Mouse (Mus musculus) forebrain, embryonic 11.5 days (tissue): Measurements from ENCODE around the gene Ercc1. TPM values are rescaled to one million over a fixed set of nuclear protein-coding genes. Genes with fewer than 3 reads are reported as not detected.

Experiments used
- ATAC-seq: fragments of 200-750 bp; cut with Nextera tagmentation; replicated peaks from 2 replicates; pipeline ENCODE4 v1.8.0; 2017; ENCODE audit warnings: moderate TSS enrichment; ENCODE audit not compliant: low FRiP score
- DNase-seq: peaks from one replicate; pipeline ENCODE4 v3.0.0-alpha.2; 2017; ENCODE audit warnings: low spot score
- H3K27ac ChIP-seq: fragments of 300-500 bp; sonication (generic); 2 replicates; pipeline ENCODE4 v1.5.1; 2014; ENCODE audit warnings: low read depth, low read length
- H3K27me3 ChIP-seq: fragments of 300-500 bp; sonication (generic); 2 replicates; pipeline ENCODE4 v1.6.1; 2014; ENCODE audit warnings: mild to moderate bottlenecking, low read length, mixed read lengths; ENCODE audit not compliant: control insufficient read depth, insufficient read depth
- H3K36me3 ChIP-seq: fragments of 300-500 bp; sonication (generic); 2 replicates; pipeline ENCODE4 v1.6.1; 2014; ENCODE audit warnings: mild to moderate bottlenecking, low read length, moderate library complexity, mixed read lengths; ENCODE audit not compliant: control insufficient read depth, insufficient read depth
- H3K4me1 ChIP-seq: fragments of 300-500 bp; sonication (generic); replicated peaks from 2 replicates; pipeline ENCODE4 v1.6.1; 2014; ENCODE audit warnings: low read length, mixed read lengths; ENCODE audit not compliant: control insufficient read depth, insufficient read depth
- H3K4me2 ChIP-seq: fragments of 300-500 bp; sonication (generic); 2 replicates; pipeline ENCODE4 v1.6.1; 2014; ENCODE audit warnings: low read depth, mild to moderate bottlenecking, low read length, moderate library complexity, mixed read lengths; ENCODE audit not compliant: severe bottlenecking
- H3K4me3 ChIP-seq: fragments of 300-500 bp; sonication (generic); 2 replicates; pipeline ENCODE4 v1.5.1; 2014; ENCODE audit warnings: low read depth, low read length
- H3K9ac ChIP-seq: fragments of 300-500 bp; sonication (generic); 2 replicates; pipeline ENCODE4 v1.6.1; 2014; ENCODE audit warnings: low read length
- H3K9me3 ChIP-seq: fragments of 300-500 bp; sonication (generic); 2 replicates; pipeline ENCODE4 v1.6.1; 2016; ENCODE audit warnings: low read length, mixed read lengths; ENCODE audit not compliant: control insufficient read depth
- WGBS: fragments of 180-500 bp; shearing (Covaris S2); extraction: QIAGEN DNeasy Blood & Tissue Kit; methylation state at CpG from one replicate; pipeline ENCODE4 v1.1.7; 2014; 5-methylcytosine and 5-hydroxymethylcytosine counted together
- polyA plus RNA-seq: library from polyadenylated mRNA; unstranded; fragments of >200 nt; fragmentation: Nextera tagmentation; extraction: Ambion mirVana; gene quantifications from 2 replicates; pipeline ENCODE4 v1.2.1, GENCODE M21; 2014

Gene Ercc1
- polyA plus RNA-seq, 1 experiment from 2014 or later, result 94.4 TPM

DNA sequence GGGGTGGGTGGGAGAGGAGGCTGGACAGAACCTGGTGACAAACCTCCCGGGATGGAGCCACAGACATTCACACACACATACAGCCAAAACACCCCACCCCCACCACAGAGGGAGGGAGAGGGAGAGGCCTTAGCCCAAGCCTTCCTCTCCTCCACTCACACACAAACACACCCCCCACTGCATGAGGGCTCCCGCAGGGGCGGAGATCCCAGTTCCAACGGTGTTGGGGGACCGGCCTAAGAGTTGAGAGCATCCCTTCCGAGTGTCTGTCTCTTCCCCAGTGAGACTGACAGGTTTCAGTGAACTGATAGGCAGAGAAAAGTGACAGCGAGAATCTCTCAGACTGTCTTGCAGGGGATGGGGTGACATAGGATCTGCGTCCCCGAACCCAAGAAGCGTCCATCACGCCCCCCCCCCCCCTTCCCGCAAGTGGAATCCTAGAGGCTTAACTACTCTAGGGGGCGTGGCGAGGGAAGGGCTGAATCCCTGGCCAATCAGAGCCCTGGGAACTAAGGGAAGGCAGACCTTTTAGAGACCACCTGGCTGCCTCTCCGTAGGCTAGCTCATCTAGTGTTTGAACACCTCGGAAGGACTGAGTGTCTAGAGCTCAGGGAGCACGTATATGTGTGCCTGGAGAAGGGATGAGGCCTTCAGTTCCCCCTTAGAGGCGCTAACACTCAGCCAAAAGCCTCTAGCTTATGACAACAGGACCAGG is 36.7 kb upstream of the Ercc1 start:
- H3K4me1 ChIP-seq, result peaks cover 11% of the 10 kb centered on the region; the same call in 1 of the 2 replicates
- peak overlapping the region; percentile 51 for H3K4me3 ChIP-seq
- peak overlapping the region; percentile 94 for H3K4me2 ChIP-seq
- H3K27ac ChIP-seq, result no peak overlapping the region
- H3K9me3 ChIP-seq, result no peaks in the 10 kb centered on the region
- peak; percentile 75 for DNase-seq
- no peaks in the 10 kb centered on the region for H3K36me3 ChIP-seq
- 1% methylated on average over 18 of the region's 18 CpGs for WGBS
- ATAC-seq, result peak; percentile 39
- H3K27me3 ChIP-seq, result peaks cover 43% of the 10 kb centered on the region
- H3K9ac ChIP-seq, result peak overlapping the region; percentile 36

DNA sequence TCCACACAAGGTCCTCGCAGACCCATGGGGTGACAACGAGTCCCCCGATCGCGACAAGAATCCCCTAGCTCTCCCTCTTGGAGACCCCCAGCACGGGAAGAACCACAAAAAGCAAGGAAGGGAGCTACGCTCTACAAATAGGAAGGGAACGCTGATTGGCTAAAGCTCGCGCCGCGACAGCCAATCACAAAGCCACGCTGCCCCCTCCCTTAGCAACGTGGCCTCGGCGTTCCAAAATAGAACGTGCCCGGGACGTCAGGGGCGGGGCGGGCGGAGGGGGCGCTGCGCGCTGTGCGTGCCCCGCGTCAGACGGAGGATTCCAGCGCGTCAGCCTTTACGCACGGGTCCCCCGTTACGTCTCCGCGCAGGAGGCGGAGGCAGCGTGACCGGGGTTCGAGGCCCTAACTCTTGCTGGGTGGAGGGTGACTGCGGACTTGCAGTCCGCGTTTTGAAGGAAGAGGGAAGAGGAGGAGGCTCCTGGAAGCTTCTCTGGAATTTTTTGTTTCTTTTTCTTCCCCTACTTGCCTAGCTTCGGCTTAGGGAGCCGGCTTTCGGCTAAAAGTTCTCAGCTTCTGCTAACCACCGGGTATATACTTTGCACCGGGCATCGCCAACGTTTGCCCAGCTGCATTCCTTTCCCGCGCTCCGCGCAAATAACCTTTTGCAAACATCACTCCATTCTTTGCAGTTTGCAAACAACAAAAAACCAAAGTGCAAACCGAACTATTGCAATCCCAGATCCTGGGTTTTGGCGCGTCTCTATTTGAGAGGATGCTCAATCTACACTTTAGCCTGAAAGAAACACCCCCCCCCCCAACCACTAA is 35.9 kb upstream of the Ercc1 start:
- Histone ChIP-seq H3K4me2 (peak overlapping the region; percentile 94), H3K4me3 (peak overlapping the region; percentile 51), H3K4me1 (peaks cover 10% of the 10 kb centered on the region; the same call in 1 of the 2 replicates), H3K36me3 (no peaks in the 10 kb centered on the region), H3K27ac (no peak overlapping the region), H3K9ac (peak overlapping the region; percentile 36), H3K27me3 (peaks cover 36% of the 10 kb centered on the region), H3K9me3 (no peaks in the 10 kb centered on the region)
- peak; percentile 86 for ATAC-seq
- DNase-seq, result peak; percentile 98
- under 1% methylated on average over 58 of the region's 58 CpGs for WGBS

DNA sequence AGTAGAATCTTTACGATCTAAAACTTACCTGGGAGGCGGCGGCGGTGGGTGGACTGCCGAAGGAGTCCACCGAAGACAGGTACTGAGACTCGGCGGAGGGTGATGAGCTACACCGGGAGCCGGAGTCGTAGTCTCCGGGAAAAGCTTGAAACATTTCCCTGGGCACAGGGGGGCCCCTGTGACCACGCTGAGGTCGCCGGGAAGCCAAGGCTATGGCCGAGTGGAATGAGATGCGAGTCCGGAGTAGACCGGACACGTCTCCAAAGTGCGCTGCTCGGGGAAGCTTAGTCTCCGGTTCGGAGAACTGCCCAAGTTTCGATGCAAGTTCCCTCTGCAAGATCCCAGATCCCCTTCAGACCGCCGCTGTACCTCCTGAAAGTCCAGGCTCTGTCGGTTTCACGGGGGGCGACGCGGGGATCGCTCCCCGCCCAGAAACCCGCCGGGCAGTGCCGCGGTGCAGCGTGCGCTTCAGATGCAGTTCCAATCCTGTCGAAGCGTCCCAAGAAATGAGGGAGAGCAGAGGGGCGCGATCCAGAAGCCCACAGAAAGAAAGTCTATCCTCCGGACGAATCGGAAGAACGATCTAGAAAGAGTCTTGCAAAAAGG is 35.2 kb upstream of the Ercc1 start:
- Histone ChIP-seq H3K27ac (no peak overlapping the region), H3K36me3 (no peaks in the 10 kb centered on the region), H3K9me3 (no peaks in the 10 kb centered on the region), H3K4me2 (peak overlapping the region; percentile 94), H3K9ac (peak overlapping the region; percentile 39), H3K27me3 (peaks cover 30% of the 10 kb centered on the region), H3K4me1 (peaks cover 9% of the 10 kb centered on the region; the same call in 1 of the 2 replicates), H3K4me3 (peak overlapping the region; percentile 51)
- peak; percentile 67 for DNase-seq
- ATAC-seq, result no peak
- WGBS, result 1% methylated on average over 48 of the region's 48 CpGs

DNA sequence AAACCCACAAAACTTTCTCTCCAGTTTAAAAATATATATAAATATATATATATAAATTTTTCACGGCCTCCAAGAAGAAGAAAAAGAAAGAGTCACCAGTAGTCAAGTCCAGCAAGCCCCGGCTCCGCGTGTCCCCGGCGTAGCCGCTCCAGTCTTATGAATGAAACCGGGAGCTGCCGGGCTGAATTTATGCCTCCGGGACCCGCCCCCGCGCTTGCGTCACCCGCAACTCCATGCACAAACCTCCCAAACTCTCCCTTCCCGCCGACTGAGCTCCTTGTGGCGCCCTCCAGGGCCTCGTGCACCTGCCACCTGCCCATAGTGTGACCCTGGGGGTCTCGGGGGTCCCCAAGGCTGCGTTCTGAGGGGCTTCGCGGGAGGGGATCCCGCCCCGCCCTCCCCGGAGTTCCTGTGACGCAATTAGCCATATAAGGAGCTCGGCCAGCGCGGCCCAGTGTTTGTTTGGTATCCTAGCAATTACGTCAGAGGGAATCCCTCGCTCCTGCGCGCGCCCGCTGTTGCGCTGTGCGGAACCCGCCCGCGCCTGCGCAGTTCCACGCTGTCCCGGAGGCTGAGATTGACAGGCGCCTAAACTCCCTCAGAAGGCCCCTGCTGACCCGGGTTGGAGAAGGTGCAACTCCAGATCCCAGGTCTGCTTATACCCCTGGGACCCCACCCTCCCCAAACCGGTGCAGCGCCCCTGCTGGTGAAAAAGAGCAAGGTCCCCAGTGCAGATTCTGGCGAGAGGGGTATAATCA is 34.5 kb upstream of the Ercc1 start, which contains the start of gene Fosb:
Gene Fosb, minus strand, starts transcription at position 168 of the 758 bp plus-strand sequence.
- Histone ChIP-seq H3K36me3 (no peaks in the 10 kb centered on the region), H3K27ac (no peak within 1 kb of the TSS), H3K4me3 (peak within 1 kb of the TSS; percentile 51), H3K4me1 (peaks cover 8% of the 10 kb centered on the region; the same call in 1 of the 2 replicates), H3K9me3 (no peaks in the 10 kb centered on the region), H3K27me3 (peaks cover 24% of the 10 kb centered on the region), H3K9ac (peak within 1 kb of the TSS; percentile 39), H3K4me2 (peak within 1 kb of the TSS; percentile 94)
- DNase-seq (peak; percentile 96), ATAC-seq (peak; percentile 86)
- under 1% methylated on average over 48 of the region's 49 CpGs for WGBS

DNA sequence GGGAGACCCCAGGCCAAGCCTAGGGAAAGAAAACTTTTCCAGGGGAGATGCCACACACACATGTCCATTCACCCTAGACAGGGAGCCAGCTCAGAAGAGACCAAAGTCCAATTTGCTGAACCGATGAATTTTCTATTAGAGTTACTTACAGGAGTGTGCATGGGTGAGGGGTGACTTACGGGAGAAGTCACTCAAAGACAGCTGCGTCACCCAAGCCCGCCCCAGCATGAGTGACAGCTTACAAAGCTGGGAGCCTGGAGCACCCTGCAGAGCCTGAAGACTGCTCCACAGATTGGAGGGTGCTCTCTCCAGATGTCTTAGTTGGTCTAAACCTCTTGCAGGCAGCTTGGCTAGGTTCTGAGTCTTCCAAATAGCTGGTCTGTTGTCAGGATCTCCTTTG is 32.6 kb upstream of the Ercc1 start:
- H3K9ac ChIP-seq, result no peak overlapping the region
- no peak overlapping the region for H3K27ac ChIP-seq
- H3K36me3 ChIP-seq, result no peaks in the 10 kb centered on the region
- peaks cover 5% of the 10 kb centered on the region; the same call in 1 of the 2 replicates for H3K4me1 ChIP-seq
- DNase-seq, result no peak
- H3K4me2 ChIP-seq, result no peak overlapping the region
- no peak for ATAC-seq
- peaks cover 4% of the 10 kb centered on the region for H3K27me3 ChIP-seq
- WGBS, result 41% methylated on average over 4 of the region's 4 CpGs
- H3K9me3 ChIP-seq, result no peaks in the 10 kb centered on the region
- no peak overlapping the region for H3K4me3 ChIP-seq

- H3K9me3 ChIP-seq, result no peaks in the 10 kb centered on the region
- no peak overlapping the region for H3K4me2 ChIP-seq
- DNase-seq, result no peak
- 51% methylated on average over 5 of the region's 5 CpGs for WGBS
- no peaks in the 10 kb centered on the region for H3K36me3 ChIP-seq
- no peak overlapping the region for H3K4me3 ChIP-seq
- no peak for ATAC-seq
- no peak overlapping the region for H3K27ac ChIP-seq
- H3K4me1 ChIP-seq, result peaks cover 5% of the 10 kb centered on the region; the same call in 1 of the 2 replicates
- no peaks in the 10 kb centered on the region for H3K27me3 ChIP-seq
- H3K9ac ChIP-seq, result no peak overlapping the region
These were observed 30.5 kb upstream of the Ercc1 start for GRCm38 (mm10) chr7:19314033-19314432.

DNA sequence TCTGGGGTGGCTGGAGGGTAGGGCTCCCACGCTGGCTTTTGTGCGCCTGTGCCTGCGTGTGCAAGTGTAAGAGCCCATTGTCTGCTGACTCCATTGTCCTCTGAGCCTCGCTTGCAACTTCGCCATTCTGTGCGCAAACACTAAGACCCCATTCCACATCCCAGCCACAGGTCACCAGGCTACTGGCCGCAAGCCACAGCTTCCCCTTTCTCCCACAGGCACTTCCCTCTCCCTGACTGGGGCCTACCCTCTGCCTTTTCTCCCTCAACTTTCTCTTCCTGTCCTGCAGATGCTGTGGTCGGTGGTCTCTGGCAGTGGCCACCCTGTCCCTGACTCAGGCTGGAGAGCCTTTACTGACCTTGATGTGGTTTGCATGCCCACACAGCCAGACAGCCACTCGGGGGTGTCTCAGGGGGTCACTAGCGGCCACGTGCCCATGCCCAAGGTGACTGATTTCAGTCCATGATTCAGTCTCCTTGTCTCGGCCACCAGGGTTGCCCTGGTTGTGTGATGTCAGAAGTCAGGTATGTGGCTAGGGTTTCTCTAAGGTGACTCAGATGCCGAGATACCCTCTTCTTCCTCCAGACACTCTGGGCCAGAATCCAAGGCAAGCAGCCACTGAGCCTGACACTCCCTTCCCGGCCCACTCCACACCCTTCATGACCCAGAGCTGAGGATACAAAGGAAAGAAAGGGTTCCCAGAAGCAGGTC is 28.0 kb upstream of the Ercc1 start:
- DNase-seq, result no peak

More for the DNA sequence above, 28.0 kb upstream of the Ercc1 start:
- Histone ChIP-seq H3K27me3 (no peaks in the 10 kb centered on the region), H3K36me3 (no peaks in the 10 kb centered on the region), H3K9ac (no peak overlapping the region), H3K4me2 (no peak overlapping the region), H3K27ac (no peak overlapping the region), H3K9me3 (no peaks in the 10 kb centered on the region), H3K4me3 (no peak overlapping the region), H3K4me1 (peaks cover 3% of the 10 kb centered on the region; the same call in 1 of the 2 replicates)
- ATAC-seq, result no peak
- 51% methylated on average over 14 of the region's 14 CpGs for WGBS
